Mouse (Mus musculus) myocyte (in vitro differentiated cells): ENCODE results near the gene Gucd1.
"Not testable (repeated sequence)": the region's sequence is repeated elsewhere in the genome, so short reads cannot be mapped to it uniquely, and the experiment has no call there.

Source experiments
- CEBPB ChIP-seq: IDR thresholded peaks from 2 replicates; pipeline ENCODE4 v1.6.1; 2011; ENCODE audit warnings: mild to moderate bottlenecking, moderate library complexity; ENCODE audit not compliant: poor library complexity, insufficient read depth, severe bottlenecking
- E2F4 ChIP-seq: IDR thresholded peaks from one replicate; pipeline ENCODE4 v1.6.1; 2011; ENCODE audit warnings: mild to moderate bottlenecking, control low read depth, moderate library complexity; ENCODE audit not compliant: insufficient read depth
- MYOD1 ChIP-seq, 3 experiments: IDR thresholded peaks; one replicate each; pipeline ENCODE4 v1.6.1; 2011; ENCODE audit warnings: control low read depth in 2 of 3, low read depth in 2 of 3, mild to moderate bottlenecking in 2 of 3, moderate library complexity in 1 of 3; ENCODE audit not compliant: insufficient read length in 2 of 3, control insufficient read depth in 1 of 3
- MYOG ChIP-seq, 3 experiments: IDR thresholded peaks; one replicate each; pipeline ENCODE4 v1.6.1; 2011; ENCODE audit warnings: control low read depth in 2 of 3, low read depth in 2 of 3, mild to moderate bottlenecking in 2 of 3; ENCODE audit not compliant: insufficient read length in 2 of 3, control insufficient read depth in 1 of 3, insufficient read depth in 1 of 3
- POLR2A ChIP-seq: IDR thresholded peaks from one replicate; pipeline ENCODE4 v1.6.1; 2011; ENCODE audit warnings: low read depth, mild to moderate bottlenecking, control low read depth, moderate library complexity; ENCODE audit not compliant: insufficient read length
- TCF12 ChIP-seq: IDR thresholded peaks from one replicate; pipeline ENCODE4 v1.6.1; 2011; ENCODE audit warnings: mild to moderate bottlenecking, control low read depth; ENCODE audit not compliant: poor library complexity, insufficient read depth, severe bottlenecking
- TCF3 ChIP-seq: IDR thresholded peaks from one replicate; pipeline ENCODE4 v1.6.1; 2011; ENCODE audit warnings: low read depth, control low read depth; ENCODE audit not compliant: insufficient read length
- USF1 ChIP-seq: IDR thresholded peaks from one replicate; pipeline ENCODE4 v1.6.1; 2011; ENCODE audit warnings: low read depth, mild to moderate bottlenecking, control low read depth, moderate library complexity

DNA sequence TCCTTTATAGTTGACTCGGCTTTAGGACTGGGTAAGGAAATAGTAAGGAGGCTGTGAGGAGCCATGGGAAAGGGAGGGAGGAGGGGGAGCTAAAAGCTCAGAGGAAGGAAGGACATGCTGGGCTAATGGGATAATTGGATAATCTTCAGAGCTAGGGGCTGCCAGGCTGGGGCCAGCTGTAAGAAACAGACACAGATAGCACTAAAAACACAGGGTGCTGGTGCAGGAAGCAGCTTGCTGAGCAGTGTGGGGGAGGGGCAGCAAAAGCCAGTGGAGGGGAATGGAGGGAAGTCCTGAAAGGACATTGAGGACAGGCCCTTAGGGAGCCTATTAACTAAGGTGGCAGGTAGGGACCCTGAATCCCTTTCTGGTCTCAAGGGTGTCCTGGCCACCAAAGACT lies 173.2 kb downstream of the Gucd1 start:
- not testable (repeated sequence) for TF ChIP-seq CEBPB; POLR2A; TCF12; E2F4; USF1; MYOG (IDR thresholded peaks at IDR 0.05; ENCODE audit: control insufficient read depth in 1 of 3, insufficient read depth in 1 of 3, insufficient read length in 2 of 3, low read depth in 2 of 3); MYOD1 (IDR thresholded peaks at IDR 0.05; ENCODE audit: control insufficient read depth in 1 of 3, insufficient read length in 2 of 3, low read depth in 2 of 3); TCF3
